Mouse (Mus musculus) lung, adult 2 months (tissue): ENCODE data around the gene Armh1. TPM values are rescaled to one million over a fixed set of nuclear protein-coding genes. Genes with fewer than 3 reads are reported as not detected.
"Not testable (repeated sequence)": the region's sequence is repeated elsewhere in the genome, so short reads cannot be mapped to it uniquely, and the experiment has no call there.

Experiments used
- DNase-seq: peaks from one replicate; pipeline ENCODE4 v3.0.0; 2022
- H3K4me1 ChIP-seq: fragments of 200-500 bp; 2 replicates; pipeline ENCODE4 v1.6.1; 2011; ENCODE audit warnings: low read length; ENCODE audit not compliant: control insufficient read depth, insufficient read depth
- H3K4me3 ChIP-seq: fragments of 200-500 bp; replicated peaks from 2 replicates; pipeline ENCODE3; 2011; ENCODE audit warnings: low read depth, mild to moderate bottlenecking, control low read depth, low read length; ENCODE audit errors: extremely low read depth
- CTCF ChIP-seq: fragments of 200-500 bp; IDR thresholded peaks from 2 replicates; pipeline ENCODE4 v1.5.1; 2011; ENCODE audit warnings: mild to moderate bottlenecking, low read length, control low read depth; ENCODE audit not compliant: insufficient read depth
- POLR2A ChIP-seq: fragments of 200-500 bp; IDR thresholded peaks from 2 replicates; pipeline ENCODE4 v1.6.1; 2011; ENCODE audit warnings: low read depth, mild to moderate bottlenecking, control low read depth, low read length, borderline replicate concordance; ENCODE audit errors: extremely low read depth
- WGBS: fragments of 180-500 bp; shearing (Covaris S2); methylation state at CpG from one replicate; pipeline ENCODE4 v1.1.7; 2018; 5-methylcytosine and 5-hydroxymethylcytosine counted together
- polyA plus RNA-seq: library from polyadenylated mRNA; depleted of rRNA; stranded (reverse); fragments of >200 nt; gene quantifications from 2 replicates; pipeline ENCODE4 v1.2.3, GENCODE M21; 2012

Armh1 gene
- polyA plus RNA-seq, 1 experiment = 5.2 TPM

- WGBS = 52% methylated on average over 12 of the region's 12 CpGs
- no peak for DNase-seq
- TF ChIP-seq CTCF (no peak), POLR2A (no peak)
- Histone ChIP-seq H3K4me1 (no peaks in the 10 kb centered on the region), H3K4me3 (no peak overlapping the region)
Measured at GRCm38 (mm10) chr4:117272459-117272858, 20.5 kb upstream of the Armh1 start.

- no peak for TF ChIP-seq POLR2A
- peak; percentile 85 for TF ChIP-seq CTCF
- 15% methylated on average over 6 of the region's 6 CpGs for WGBS
- Histone ChIP-seq H3K4me1 (no peaks in the 10 kb centered on the region), H3K4me3 (no peak overlapping the region)
- DNase-seq = peak; percentile 68
Measured at GRCm38 (mm10) chr4:117270278-117270677, 18.4 kb upstream of the Armh1 start.

GRCm38 (mm10) chr4:117267831-117268437 lies 16.0 kb upstream of the Armh1 start:
- H3K4me3 ChIP-seq = no peak overlapping the region
- no peak for DNase-seq
- no peaks in the 10 kb centered on the region for H3K4me1 ChIP-seq
- 89% methylated on average over 25 of the region's 25 CpGs for WGBS
- TF ChIP-seq POLR2A = no peak
- no peak for TF ChIP-seq CTCF

- peak; percentile 98 for TF ChIP-seq CTCF
- TF ChIP-seq POLR2A = no peak
- 4% methylated on average over 2 of the region's 2 CpGs for WGBS
- peak; percentile 60 for DNase-seq
- Histone ChIP-seq H3K4me3 (no peak overlapping the region), H3K4me1 (no peaks in the 10 kb centered on the region)
Measured at GRCm38 (mm10) chr4:117267284-117267683, 15.4 kb upstream of the Armh1 start.

- H3K4me1 ChIP-seq = no peaks in the 10 kb centered on the region
- TF ChIP-seq CTCF (no peak), POLR2A (no peak)
- 75% methylated on average over 8 of the region's 8 CpGs for WGBS
- no peak overlapping the region for H3K4me3 ChIP-seq
- DNase-seq = no peak
Measured at GRCm38 (mm10) chr4:117262987-117263386, 11.1 kb upstream of the Armh1 start.

GRCm38 (mm10) chr4:117262101-117262913 lies 10.4 kb upstream of the Armh1 start:
- Histone ChIP-seq H3K4me1 (no peaks in the 10 kb centered on the region), H3K4me3 (no peak overlapping the region)
- TF ChIP-seq POLR2A (no peak), CTCF (no peak)
- 62% methylated on average over 13 of the region's 13 CpGs for WGBS
- no peak for DNase-seq

- TF ChIP-seq POLR2A = no peak
- TF ChIP-seq CTCF = no peak
- no peak for DNase-seq
- 80% methylated on average over 2 of the region's 2 CpGs for WGBS
- H3K4me3 ChIP-seq = no peak overlapping the region
- no peaks in the 10 kb centered on the region for H3K4me1 ChIP-seq
Measured at GRCm38 (mm10) chr4:117261222-117261621, 9.3 kb upstream of the Armh1 start.

- not testable (repeated sequence) for H3K4me3 ChIP-seq, DNase-seq, H3K4me1 ChIP-seq
- 74% methylated on average over 6 of the region's 6 CpGs for WGBS
Measured at GRCm38 (mm10) chr4:117259909-117260308, 8.0 kb upstream of the Armh1 start.

- no peak for DNase-seq
- Histone ChIP-seq H3K4me1 (peaks cover 5% of the 10 kb centered on the region; the same call in 1 of the 2 replicates), H3K4me3 (no peak overlapping the region)
- WGBS = 51% methylated on average over 6 of the region's 6 CpGs
- TF ChIP-seq POLR2A (no peak), CTCF (no peak)
Measured at GRCm38 (mm10) chr4:117254672-117255071, 2.7 kb upstream of the Armh1 start.
